Mouse (Mus musculus) kidney, embryonic 14.5 days (tissue): ENCODE measurements around the gene Tmem219. TPM values are rescaled to one million over a fixed set of nuclear protein-coding genes. Genes with fewer than 3 reads are reported as not detected.

Source experiments
- ATAC-seq: fragments of 200-750 bp; cut with Nextera tagmentation; 2 replicates; pipeline ENCODE4 v1.8.0; 2017; ENCODE audit warnings: moderate number of reproducible peaks, mild to moderate bottlenecking, moderate TSS enrichment, moderate library complexity; ENCODE audit not compliant: low FRiP score, low TSS enrichment
- H3K27ac ChIP-seq: fragments of 300-500 bp; sonication (generic); 2 replicates; pipeline ENCODE4 v1.5.1; 2014; ENCODE audit warnings: low read depth, mild to moderate bottlenecking, low read length, moderate library complexity, mixed read lengths
- H3K27me3 ChIP-seq: fragments of 300-500 bp; sonication (generic); 2 replicates; pipeline ENCODE4 v1.6.1; 2014; ENCODE audit warnings: mild to moderate bottlenecking, low read length; ENCODE audit not compliant: control insufficient read depth, insufficient read depth
- H3K36me3 ChIP-seq: fragments of 300-500 bp; sonication (generic); 2 replicates; pipeline ENCODE4 v1.6.1; 2014; ENCODE audit warnings: low read length, mixed read lengths; ENCODE audit not compliant: control insufficient read depth, insufficient read depth
- H3K4me1 ChIP-seq: fragments of 300-500 bp; sonication (generic); 2 replicates; pipeline ENCODE4 v1.6.1; 2014; ENCODE audit warnings: low read length, mixed read lengths; ENCODE audit not compliant: control insufficient read depth, insufficient read depth
- H3K4me2 ChIP-seq: fragments of 300-500 bp; sonication (generic); replicated peaks from 2 replicates; pipeline ENCODE4 v1.6.1; 2014; ENCODE audit warnings: low read depth, mild to moderate bottlenecking, low read length
- H3K4me3 ChIP-seq: fragments of 300-500 bp; sonication (generic); 2 replicates; pipeline ENCODE4 v1.5.1; 2014; ENCODE audit warnings: mild to moderate bottlenecking, low read length
- H3K9ac ChIP-seq: fragments of 300-500 bp; sonication (generic); 2 replicates; pipeline ENCODE4 v1.6.1; 2014; ENCODE audit warnings: low read depth, mild to moderate bottlenecking, low read length, moderate library complexity
- H3K9me3 ChIP-seq: fragments of 300-500 bp; sonication (generic); 2 replicates; pipeline ENCODE4 v1.6.1; 2016; ENCODE audit warnings: low read length; ENCODE audit not compliant: control insufficient read depth
- WGBS: fragments of 180-500 bp; shearing (Covaris S2); extraction: QIAGEN DNeasy Blood & Tissue Kit; methylation state at CpG from one replicate; pipeline ENCODE4 v1.1.7; 2014; 5-methylcytosine and 5-hydroxymethylcytosine counted together
- polyA plus RNA-seq: library from polyadenylated mRNA; unstranded; fragments of >200 nt; fragmentation: Nextera tagmentation; extraction: Ambion mirVana; gene quantifications from 2 replicates; pipeline ENCODE4 v1.2.1, GENCODE M21; 2014

The Tmem219 gene
- polyA plus RNA-seq, 1 experiment from 2014 or later = 27.4 TPM

DNA sequence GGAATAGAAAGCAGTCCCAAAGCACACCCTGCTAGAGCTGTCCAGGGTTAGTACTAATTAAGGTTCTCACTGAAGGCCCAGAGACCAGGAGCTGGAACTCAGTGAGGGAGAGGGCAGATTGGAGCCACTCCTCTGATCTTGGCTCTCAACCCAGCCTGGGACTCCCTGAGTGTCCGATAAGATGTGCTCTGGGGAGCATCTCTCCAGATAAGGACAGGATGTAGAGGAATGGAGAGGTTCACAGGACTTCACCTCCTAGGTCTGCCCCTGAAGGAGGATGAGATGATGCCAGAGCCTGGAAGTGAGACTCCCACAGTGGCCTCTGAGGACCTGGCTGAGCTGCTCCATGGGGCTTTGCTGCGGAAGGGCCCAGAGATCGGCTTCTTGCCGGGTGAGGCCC is 29.0 kb upstream of the Tmem219 start:
- 24% methylated on average over 4 of the region's 4 CpGs for WGBS
- H3K4me1 ChIP-seq = peaks cover 3% of the 10 kb centered on the region; the same call in 1 of the 2 replicates
- H3K9me3 ChIP-seq = no peaks in the 10 kb centered on the region
- ATAC-seq = no peak
- H3K4me2 ChIP-seq = no peak overlapping the region
- peaks cover 22% of the 10 kb centered on the region for H3K27me3 ChIP-seq
- no peak overlapping the region for H3K9ac ChIP-seq
- no peak overlapping the region for H3K4me3 ChIP-seq
- no peak overlapping the region for H3K27ac ChIP-seq
- no peaks in the 10 kb centered on the region for H3K36me3 ChIP-seq

DNA sequence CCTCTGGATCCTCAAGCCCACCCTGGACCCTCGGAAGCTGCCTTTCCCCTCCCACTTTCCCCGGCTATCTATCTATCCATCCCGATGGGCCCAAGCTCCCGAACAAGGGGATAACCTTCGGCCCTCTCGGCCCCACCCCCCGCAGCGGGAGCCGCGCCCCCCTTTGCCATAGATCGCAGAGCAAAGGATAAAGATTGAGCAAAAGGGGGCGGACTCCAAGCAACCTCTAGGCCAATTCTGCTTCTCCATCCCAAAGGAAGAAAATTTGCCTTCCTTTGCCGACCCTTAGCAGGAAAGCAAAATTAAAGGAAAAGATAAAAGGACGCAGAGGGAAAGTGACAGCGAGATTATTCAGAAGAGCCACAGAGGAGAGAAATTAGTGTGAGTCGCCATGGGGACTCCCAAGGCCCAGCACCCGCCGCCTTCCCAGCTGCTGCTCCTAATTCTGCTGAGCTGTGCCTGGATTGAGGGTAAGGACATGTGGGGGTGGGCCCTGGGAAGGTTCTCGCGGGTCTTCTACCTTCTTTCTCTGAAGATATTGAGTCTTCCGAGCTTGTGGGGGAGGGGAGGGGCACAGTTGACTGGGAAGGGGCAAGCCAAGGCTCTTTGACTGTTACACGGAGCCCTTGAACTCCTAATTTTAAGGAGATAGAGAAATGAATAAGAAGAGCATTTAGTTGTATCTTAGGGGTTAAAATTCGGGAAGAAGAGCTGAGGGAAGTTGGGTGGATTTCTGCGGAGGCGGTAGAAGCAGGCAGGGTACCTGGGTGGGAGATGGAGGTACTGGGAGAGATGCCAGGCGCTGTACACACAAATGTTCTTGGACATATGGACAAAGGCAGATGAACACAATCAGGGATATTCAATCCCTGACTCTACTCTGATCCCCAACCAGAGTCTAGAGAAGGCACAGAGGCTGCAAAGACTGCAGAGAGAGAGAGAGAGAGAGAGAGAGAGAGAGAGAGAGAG is 28.2 kb upstream of the Tmem219 start:
- ATAC-seq = no peak
- peaks cover 22% of the 10 kb centered on the region for H3K27me3 ChIP-seq
- no peak overlapping the region for H3K9ac ChIP-seq
- H3K36me3 ChIP-seq = no peaks in the 10 kb centered on the region
- WGBS = 3% methylated on average over 26 of the region's 26 CpGs
- no peaks in the 10 kb centered on the region for H3K9me3 ChIP-seq
- peaks cover 3% of the 10 kb centered on the region; the same call in 1 of the 2 replicates for H3K4me1 ChIP-seq
- peak overlapping the region; percentile 89; the same call in 1 of the 2 replicates for H3K4me2 ChIP-seq
- peak overlapping the region; percentile 48; the same call in 1 of the 2 replicates for H3K4me3 ChIP-seq
- no peak overlapping the region for H3K27ac ChIP-seq

DNA sequence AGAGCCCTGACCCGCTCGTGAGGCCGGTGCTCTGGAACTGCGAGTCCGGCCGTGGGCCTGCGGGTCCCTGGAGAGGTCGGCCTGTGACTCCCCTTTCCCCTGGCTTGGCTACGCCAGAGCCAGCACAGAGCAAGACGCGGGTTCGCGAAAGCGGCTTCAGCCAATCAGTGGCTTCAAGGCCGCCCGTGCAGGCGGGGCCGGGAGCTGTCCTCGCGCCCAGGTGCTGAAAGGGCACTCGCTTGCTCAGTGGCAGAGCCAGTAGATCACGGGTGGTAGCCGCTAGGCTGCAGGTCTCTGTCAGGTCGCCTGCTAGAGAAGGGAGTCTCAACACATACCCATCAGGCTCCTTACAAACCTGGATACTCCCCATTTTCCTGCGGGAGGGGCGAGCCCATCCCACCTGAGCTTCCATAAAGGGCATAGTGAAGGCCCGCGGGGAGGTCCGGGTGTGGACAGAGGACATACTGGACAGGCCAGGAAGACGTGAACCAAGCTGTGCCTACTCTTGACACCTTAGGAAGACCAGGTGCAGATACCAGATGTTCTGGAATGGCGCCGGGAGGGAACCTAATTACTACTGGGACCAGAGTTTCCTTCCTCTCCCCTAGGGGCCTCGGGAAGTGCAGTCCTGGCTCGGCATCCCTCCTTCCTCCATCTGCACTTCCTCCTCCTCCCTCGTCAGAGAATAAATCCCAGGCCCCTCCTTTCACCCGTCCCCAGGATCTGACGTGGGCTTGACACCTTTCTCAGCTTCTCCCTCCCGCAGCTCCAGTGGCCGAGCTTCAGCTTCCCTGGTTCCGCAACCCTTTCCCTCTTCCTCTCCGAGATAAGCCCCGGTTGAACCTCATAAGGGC is 27.3 kb upstream of the Tmem219 start, which contains the start of gene Sez6l2:
Gene Sez6l2 (plus strand): TSS at position 771 of the 854 bp plus-strand sequence.
- Histone ChIP-seq H3K9me3 (no peaks in the 10 kb centered on the region), H3K9ac (peak within 1 kb of the TSS; percentile 1; the same call in 1 of the 2 replicates), H3K4me2 (peak within 1 kb of the TSS; percentile 89), H3K27me3 (peaks cover 22% of the 10 kb centered on the region), H3K27ac (no peak within 1 kb of the TSS), H3K4me3 (peak within 1 kb of the TSS; percentile 48), H3K36me3 (peaks cover 3% of the 10 kb centered on the region; the same call in 1 of the 2 replicates), H3K4me1 (peaks cover 3% of the 10 kb centered on the region; the same call in 1 of the 2 replicates)
- 1% methylated on average over 36 of the region's 42 CpGs for WGBS
- ATAC-seq = peak; percentile 92

DNA sequence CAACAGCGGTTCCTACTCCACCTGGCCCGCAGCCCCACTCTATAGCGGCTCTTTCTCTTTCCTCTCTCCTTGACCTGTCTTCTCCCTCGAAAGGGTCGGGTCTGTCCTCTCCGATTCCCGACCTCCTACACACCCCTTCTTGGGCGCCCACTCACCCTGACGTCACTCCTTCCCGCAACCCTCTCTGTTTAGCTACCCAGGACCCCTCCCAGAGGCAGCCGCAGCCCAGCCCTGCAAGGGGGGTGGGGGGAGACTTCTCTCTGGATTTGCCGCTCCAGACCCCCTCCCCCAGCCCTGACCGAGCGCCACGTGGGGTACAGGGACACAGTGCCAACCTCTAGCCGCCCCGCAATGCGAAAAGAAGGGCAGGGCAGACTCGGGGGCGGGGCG is 26.7 kb upstream of the Tmem219 start, which contains the start of gene Asphd1:
Gene Asphd1 (minus strand): TSS at position 180 of the 390 bp plus-strand sequence.
- Histone ChIP-seq H3K9ac (peak within 1 kb of the TSS; percentile 1; the same call in 1 of the 2 replicates), H3K4me1 (peaks cover 3% of the 10 kb centered on the region; the same call in 1 of the 2 replicates), H3K27ac (no peak within 1 kb of the TSS), H3K27me3 (peaks cover 22% of the 10 kb centered on the region), H3K36me3 (peaks cover 8% of the 10 kb centered on the region; the same call in 1 of the 2 replicates), H3K4me2 (peak within 1 kb of the TSS; percentile 89), H3K4me3 (peak within 1 kb of the TSS; percentile 48), H3K9me3 (no peaks in the 10 kb centered on the region)
- peak; percentile 58 for ATAC-seq
- 1% methylated on average over 21 of the region's 21 CpGs for WGBS

DNA sequence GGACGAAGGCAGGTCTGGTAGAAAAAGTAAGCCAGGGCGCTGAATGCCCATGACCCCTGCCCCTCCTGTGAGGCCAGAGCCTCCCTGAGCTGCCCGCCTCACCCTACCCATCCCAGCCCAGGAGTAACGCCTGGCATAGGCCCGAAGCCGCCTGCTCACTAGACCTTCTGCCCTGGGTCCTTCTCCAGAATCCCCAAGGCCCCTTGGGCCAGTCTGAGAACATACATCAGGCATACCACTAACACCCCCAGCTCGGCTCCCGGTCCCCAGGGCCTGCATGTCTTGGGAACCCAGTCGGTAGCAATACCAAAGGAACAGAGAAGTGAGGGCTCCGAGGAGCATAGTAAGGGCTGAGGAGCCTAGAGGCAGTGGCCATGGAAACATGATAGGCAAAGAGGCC is 25.9 kb upstream of the Tmem219 start:
- H3K27ac ChIP-seq = no peak overlapping the region
- H3K4me2 ChIP-seq = no peak overlapping the region
- H3K4me3 ChIP-seq = no peak overlapping the region
- H3K4me1 ChIP-seq = peaks cover 3% of the 10 kb centered on the region; the same call in 1 of the 2 replicates
- H3K36me3 ChIP-seq = peaks cover 11% of the 10 kb centered on the region; the same call in 1 of the 2 replicates
- ATAC-seq = no peak
- H3K9me3 ChIP-seq = no peaks in the 10 kb centered on the region
- H3K27me3 ChIP-seq = peaks cover 22% of the 10 kb centered on the region
- no peak overlapping the region for H3K9ac ChIP-seq
- WGBS = 85% methylated on average over 10 of the region's 10 CpGs

DNA sequence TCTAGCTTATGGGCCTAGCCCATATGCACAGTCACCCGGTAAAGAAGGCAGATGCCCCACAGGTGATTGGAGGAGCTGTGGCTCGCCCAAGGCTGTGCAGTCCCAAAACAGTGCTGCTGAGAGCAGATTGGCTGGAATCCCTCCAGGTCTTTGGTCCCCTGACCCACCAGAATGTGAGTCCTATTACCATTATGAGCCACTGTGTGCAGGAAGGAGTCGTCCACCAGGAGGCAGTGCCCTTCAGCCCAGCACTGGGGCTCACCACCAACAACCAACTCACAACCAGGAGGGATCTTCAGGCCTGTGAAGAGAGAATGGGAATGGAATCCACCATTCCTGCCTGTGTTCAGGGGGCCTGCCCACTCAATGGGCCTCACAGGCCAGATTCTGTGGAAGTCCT is 23.8 kb upstream of the Tmem219 start:
- WGBS = 32% methylated on average over 3 of the region's 3 CpGs

DNA sequence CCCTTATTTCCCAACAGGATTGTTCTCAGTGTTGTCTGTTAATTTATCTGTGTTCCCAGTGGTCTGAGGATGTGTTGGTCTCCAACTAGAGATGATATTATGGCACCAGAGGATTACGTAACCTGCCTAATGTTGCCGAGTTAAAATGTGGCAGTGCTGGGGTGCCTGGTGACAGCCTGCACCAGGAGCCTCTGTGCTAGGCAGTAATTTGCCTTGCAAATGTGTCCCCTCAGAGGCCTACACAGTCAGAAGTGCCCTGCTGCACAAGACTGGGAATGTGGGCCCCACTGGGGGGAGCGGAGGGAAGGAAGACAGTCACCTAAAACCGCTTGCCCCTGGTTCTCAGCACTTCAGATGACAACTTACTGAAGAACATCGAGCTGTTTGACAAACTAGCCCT is 19.1 kb upstream of the Tmem219 start:
- Histone ChIP-seq H3K27ac (no peak overlapping the region), H3K36me3 (peaks cover 25% of the 10 kb centered on the region), H3K4me2 (no peak overlapping the region), H3K4me3 (no peak overlapping the region), H3K27me3 (no peaks in the 10 kb centered on the region), H3K4me1 (no peaks in the 10 kb centered on the region), H3K9ac (no peak overlapping the region), H3K9me3 (no peaks in the 10 kb centered on the region)
- ATAC-seq = no peak
- WGBS = 76% methylated on average over 5 of the region's 5 CpGs

More for the DNA sequence above, 23.8 kb upstream of the Tmem219 start:
- no peak for ATAC-seq
- H3K9me3 ChIP-seq = no peaks in the 10 kb centered on the region
- no peak overlapping the region for H3K4me3 ChIP-seq
- H3K27me3 ChIP-seq = peaks cover 17% of the 10 kb centered on the region
- no peak overlapping the region for H3K4me2 ChIP-seq
- peaks cover 3% of the 10 kb centered on the region; the same call in 1 of the 2 replicates for H3K4me1 ChIP-seq
- no peak overlapping the region for H3K27ac ChIP-seq
- H3K36me3 ChIP-seq = peaks cover 17% of the 10 kb centered on the region; the same call in 1 of the 2 replicates
- no peak overlapping the region for H3K9ac ChIP-seq

DNA sequence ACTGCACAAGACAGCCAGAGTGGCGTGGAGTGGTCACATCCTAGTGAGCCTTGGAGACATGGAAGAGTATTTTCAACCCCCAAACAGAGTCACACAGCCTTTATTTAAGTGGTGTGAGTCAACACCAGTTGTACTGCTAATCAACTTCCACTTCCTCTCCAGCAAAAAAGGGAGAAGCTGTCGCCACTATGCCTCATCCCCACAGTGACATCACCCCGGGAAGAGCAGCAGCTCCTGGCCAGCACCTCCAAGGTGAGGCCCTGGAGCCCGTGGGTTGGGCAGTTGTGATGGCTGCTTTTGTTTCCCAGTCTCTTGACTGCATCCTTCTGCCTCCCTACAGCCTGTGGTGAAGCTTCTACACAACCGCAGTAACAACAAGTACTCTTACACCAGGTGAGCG is 18.5 kb upstream of the Tmem219 start:
- WGBS = 43% methylated on average over 6 of the region's 6 CpGs
- peaks cover 31% of the 10 kb centered on the region for H3K36me3 ChIP-seq
- H3K9ac ChIP-seq = no peak overlapping the region
- no peaks in the 10 kb centered on the region for H3K27me3 ChIP-seq
- ATAC-seq = no peak
- H3K9me3 ChIP-seq = no peaks in the 10 kb centered on the region
- H3K4me3 ChIP-seq = no peak overlapping the region
- no peaks in the 10 kb centered on the region for H3K4me1 ChIP-seq
- H3K27ac ChIP-seq = no peak overlapping the region
- H3K4me2 ChIP-seq = no peak overlapping the region
